Mouse (Mus musculus) ES-Bruce4 (cell line): Measurements from ENCODE around the gene Ccl17. TPM values are rescaled to one million over a fixed set of nuclear protein-coding genes. Genes with fewer than 3 reads are reported as not detected.
A peak's percentile ranks its signal among the peaks of the same experiment; 100 is the strongest.
"Not testable (repeated sequence)": the region's sequence is repeated elsewhere in the genome, so short reads cannot be mapped to it uniquely, and the experiment has no call there.

Experiments used
- H3K27ac ChIP-seq: 2 replicates; pipeline ENCODE4 v1.5.1; 2012; ENCODE audit warnings: low read length, inconsistent platforms; ENCODE audit not compliant: insufficient read depth
- H3K27me3 ChIP-seq: 2 replicates; pipeline ENCODE4 v1.6.1; 2012; ENCODE audit warnings: mild to moderate bottlenecking, low read length, inconsistent platforms; ENCODE audit not compliant: control insufficient read depth, poor library complexity, insufficient read depth, severe bottlenecking
- H3K36me3 ChIP-seq: 2 replicates; pipeline ENCODE4 v1.6.1; 2012; ENCODE audit warnings: inconsistent platforms, mild to moderate bottlenecking, low read length, moderate library complexity; ENCODE audit not compliant: control insufficient read depth, poor library complexity, insufficient read depth, severe bottlenecking
- H3K4me1 ChIP-seq: one replicate; pipeline ENCODE4 v1.8.1; 2011; ENCODE audit warnings: low read length; ENCODE audit not compliant: control insufficient read depth, insufficient read depth
- H3K4me3 ChIP-seq: 2 replicates; pipeline ENCODE4 v1.5.1; 2011; ENCODE audit warnings: low read depth, mild to moderate bottlenecking, low read length
- H3K9ac ChIP-seq: 2 replicates; pipeline ENCODE4 v1.6.1; 2012; ENCODE audit warnings: low read depth, mild to moderate bottlenecking, inconsistent platforms; ENCODE audit not compliant: poor library complexity, severe bottlenecking
- H3K9me3 ChIP-seq: replicated peaks from 2 replicates; pipeline ENCODE4 v1.6.1; 2012; ENCODE audit warnings: mild to moderate bottlenecking, low read length, inconsistent platforms; ENCODE audit not compliant: control insufficient read depth, poor library complexity, insufficient read depth, severe bottlenecking
- CTCF ChIP-seq: IDR thresholded peaks from one replicate; pipeline ENCODE4 v1.8.1; 2011; ENCODE audit warnings: low read depth, low read length
- EP300 ChIP-seq: IDR thresholded peaks from 2 replicates; pipeline ENCODE4 v1.6.1; 2011; ENCODE audit warnings: low read depth, low read length; ENCODE audit not compliant: insufficient read depth
- POLR2A ChIP-seq: IDR thresholded peaks from one replicate; pipeline ENCODE4 v1.8.1; 2011; ENCODE audit warnings: low read length; ENCODE audit not compliant: insufficient read depth
- polyA plus RNA-seq: library from polyadenylated mRNA; stranded (reverse); fragments of >200 nt; gene quantifications from 2 replicates; pipeline ENCODE4 v1.2.4, GENCODE M21; 2011; ENCODE audit warnings: low read depth; ENCODE audit not compliant: missing spikeins, insufficient read depth, insufficient read length

Ccl17 gene
- polyA plus RNA-seq, 1 experiment = not detected

GRCm38 (mm10) chr8:94820553-94820952 lies 10.3 kb downstream of the Ccl17 start:
- H3K9me3 ChIP-seq = no peaks in the 10 kb centered on the region
- TF ChIP-seq EP300 = no peak
- TF ChIP-seq CTCF = no peak
- no peak for TF ChIP-seq POLR2A
- H3K27ac ChIP-seq = no peak overlapping the region
- no peaks in the 10 kb centered on the region for H3K27me3 ChIP-seq
- H3K4me1 ChIP-seq = no peaks in the 10 kb centered on the region
- peaks cover 27% of the 10 kb centered on the region for H3K36me3 ChIP-seq
- no peak overlapping the region for H3K4me3 ChIP-seq
- no peak overlapping the region for H3K9ac ChIP-seq

DNA sequence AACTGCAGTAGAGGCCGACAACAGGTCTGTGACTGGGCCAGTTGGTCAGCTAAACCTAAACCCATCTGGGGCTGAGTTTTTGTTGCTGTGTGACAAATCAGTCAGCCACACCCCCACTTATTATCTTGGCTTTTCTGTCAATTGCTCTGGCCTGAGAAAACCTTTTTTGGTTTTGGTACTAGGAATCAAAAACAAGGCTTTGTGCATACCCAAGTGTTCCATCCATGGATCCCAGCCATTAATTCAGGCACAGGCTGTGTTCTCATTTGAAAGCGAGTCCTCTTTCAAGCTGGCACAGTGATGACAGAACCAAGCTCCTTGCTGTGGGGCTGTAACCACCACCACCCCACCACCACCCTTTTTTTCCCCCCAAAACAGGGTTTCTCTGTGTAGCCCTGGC lies 11.1 kb downstream of the Ccl17 start:
- H3K4me3 ChIP-seq = no peak overlapping the region
- H3K27ac ChIP-seq = no peak overlapping the region
- H3K9ac ChIP-seq = no peak overlapping the region
- no peaks in the 10 kb centered on the region for H3K4me1 ChIP-seq
- H3K9me3 ChIP-seq = no peaks in the 10 kb centered on the region
- peaks cover 33% of the 10 kb centered on the region for H3K36me3 ChIP-seq
- H3K27me3 ChIP-seq = no peaks in the 10 kb centered on the region
- no peak for TF ChIP-seq POLR2A
- no peak for TF ChIP-seq EP300
- no peak for TF ChIP-seq CTCF

GRCm38 (mm10) chr8:94822637-94823560 lies 12.6 kb downstream of the Ccl17 start:
- Histone ChIP-seq H3K4me3 (no peak overlapping the region), H3K9ac (no peak overlapping the region), H3K27me3 (no peaks in the 10 kb centered on the region), H3K9me3 (no peaks in the 10 kb centered on the region), H3K36me3 (peaks cover 46% of the 10 kb centered on the region), H3K4me1 (no peaks in the 10 kb centered on the region), H3K27ac (peak overlapping the region; percentile 8; the same call in 1 of the 2 replicates)
- peak; percentile 87 for TF ChIP-seq CTCF
- TF ChIP-seq POLR2A = no peak

DNA sequence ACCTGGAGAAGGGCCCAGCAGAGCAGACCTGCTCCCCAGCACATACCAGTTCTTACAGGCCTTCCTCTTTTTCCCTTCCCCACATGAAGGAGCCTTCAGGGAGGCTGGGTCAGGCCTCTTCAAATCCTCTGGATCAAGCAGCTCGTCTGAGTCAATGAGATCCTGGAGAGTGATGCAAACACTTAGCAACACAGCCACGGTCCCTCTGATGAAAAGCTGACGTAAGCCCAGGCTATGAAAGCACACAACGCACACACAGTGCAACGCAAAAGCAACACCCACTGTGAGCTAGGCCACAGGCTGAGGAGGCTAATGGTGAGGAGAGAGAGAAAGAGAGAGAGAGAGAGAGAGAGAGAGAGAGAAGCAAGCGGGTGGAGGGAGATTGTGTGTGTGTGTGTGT lies 14.9 kb downstream of the Ccl17 start:
- Histone ChIP-seq H3K9me3 (0 out of 2 replicates have a peak, but pooled peaks cover 2% of the 10 kb centered on the region), H3K36me3 (peaks cover 60% of the 10 kb centered on the region), H3K27ac (no peak overlapping the region), H3K27me3 (no peaks in the 10 kb centered on the region), H3K4me1 (no peaks in the 10 kb centered on the region), H3K4me3 (no peak overlapping the region), H3K9ac (no peak overlapping the region)
- no peak for TF ChIP-seq CTCF
- no peak for TF ChIP-seq EP300
- no peak for TF ChIP-seq POLR2A

DNA sequence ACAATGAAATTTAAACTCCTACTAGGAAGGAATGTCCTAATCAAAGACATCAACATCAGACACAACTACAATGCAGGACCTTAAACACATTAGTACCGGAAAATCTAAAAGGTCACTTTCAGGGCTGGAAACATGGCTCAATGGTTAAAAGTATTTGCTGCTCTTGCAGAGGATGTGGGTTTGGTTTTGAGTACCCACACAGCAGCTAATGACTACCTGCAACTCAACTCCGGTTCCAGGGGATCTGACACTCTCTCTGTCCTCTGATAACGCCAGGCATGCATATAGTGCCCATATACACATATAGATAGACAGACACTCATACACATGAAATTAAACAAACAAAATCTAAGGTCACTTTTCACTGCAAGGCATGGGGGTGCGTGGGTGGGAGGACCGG lies 16.0 kb downstream of the Ccl17 start:
- Histone ChIP-seq H3K4me3 (no peak overlapping the region), H3K4me1 (no peaks in the 10 kb centered on the region), H3K27ac (no peak overlapping the region), H3K27me3 (no peaks in the 10 kb centered on the region), H3K36me3 (peaks cover 66% of the 10 kb centered on the region), H3K9ac (no peak overlapping the region), H3K9me3 (0 out of 2 replicates have a peak, but pooled peaks cover 6% of the 10 kb centered on the region)
- TF ChIP-seq CTCF (no peak), POLR2A (no peak), EP300 (no peak)

- Histone ChIP-seq H3K27ac (no peak overlapping the region), H3K9ac (no peak overlapping the region), H3K36me3 (peaks cover 67% of the 10 kb centered on the region), H3K9me3 (0 out of 2 replicates have a peak, but pooled peaks cover 6% of the 10 kb centered on the region), H3K27me3 (no peaks in the 10 kb centered on the region), H3K4me3 (no peak overlapping the region), H3K4me1 (no peaks in the 10 kb centered on the region)
- TF ChIP-seq EP300 (no peak), POLR2A (no peak)
Measured at GRCm38 (mm10) chr8:94828284-94828683, 18.0 kb downstream of the Ccl17 start.

- not testable (repeated sequence) for H3K27me3 ChIP-seq, H3K4me3 ChIP-seq, H3K4me1 ChIP-seq, H3K9me3 ChIP-seq
- H3K9ac ChIP-seq = peak overlapping the region; percentile 28; the same call in 1 of the 2 replicates
- 0 out of 2 replicates have a peak overlapping the region, but pooled peaks have one; percentile 41 for H3K27ac ChIP-seq
- peaks cover 30% of the 10 kb centered on the region for H3K36me3 ChIP-seq
Measured at GRCm38 (mm10) chr8:94833901-94834405, 23.7 kb downstream of the Ccl17 start.

- not testable (repeated sequence) for H3K9me3 ChIP-seq, H3K4me3 ChIP-seq, H3K27me3 ChIP-seq, H3K9ac ChIP-seq, H3K27ac ChIP-seq, H3K4me1 ChIP-seq
- peaks cover 21% of the 10 kb centered on the region for H3K36me3 ChIP-seq
Measured at GRCm38 (mm10) chr8:94835751-94836150, 25.5 kb downstream of the Ccl17 start.
